Mouse (Mus musculus): ENCODE measurements around the gene Ubqlnl. TPM values are rescaled to one million over a fixed set of nuclear protein-coding genes. Genes with fewer than 3 reads are reported as not detected.

The Ubqlnl gene
- polyA plus RNA-seq (2012; rRNA removed), result not detected in 2 replicates

- no peak for TF ChIP-seq POLR2A (IDR thresholded peaks at IDR 0.05; ENCODE audit: extremely low read depth, insufficient read depth, low read length)
- TF ChIP-seq CTCF (IDR thresholded peaks at IDR 0.05; ENCODE audit: extremely low read depth, insufficient read depth, low read length), result no peak
- no peak within 1 kb of the TSS for H3K27ac ChIP-seq (ENCODE audit: insufficient read depth, low read length)
- no peaks in the 10 kb centered on the region for H3K4me1 ChIP-seq (ENCODE audit: control insufficient read depth, insufficient read depth, low read length)
- H3K4me3 ChIP-seq (ENCODE audit: insufficient read depth, low read length), result no peak within 1 kb of the TSS
These were observed at the start of gene Ubqlnl for GRCm38 (mm10) chr7:104150456-104150855. Gene Ubqlnl, minus strand, starts transcription at chr7:104150556.

- no peaks in the 10 kb centered on the region for H3K4me1 ChIP-seq (ENCODE audit: control insufficient read depth, insufficient read depth, low read length)
- no peak overlapping the region for H3K4me3 ChIP-seq (ENCODE audit: insufficient read depth, low read length)
- no peak overlapping the region for H3K27ac ChIP-seq (ENCODE audit: insufficient read depth, low read length)
- peak; percentile 77 for TF ChIP-seq CTCF (IDR thresholded peaks at IDR 0.05; ENCODE audit: extremely low read depth, insufficient read depth, low read length)
- no peak for TF ChIP-seq POLR2A (IDR thresholded peaks at IDR 0.05; ENCODE audit: extremely low read depth, insufficient read depth, low read length)
These were observed 49.5 kb upstream of the Ubqlnl start for GRCm38 (mm10) chr7:104199822-104200221.

GRCm38 (mm10) chr7:104195885-104196284 is 45.5 kb upstream of the Ubqlnl start, which contains the start of gene Olfr649:
Gene Olfr649, minus strand, starts transcription at chr7:104195985.
- no peak within 1 kb of the TSS for H3K4me3 ChIP-seq (ENCODE audit: insufficient read depth, low read length)
- no peaks in the 10 kb centered on the region for H3K4me1 ChIP-seq (ENCODE audit: control insufficient read depth, insufficient read depth, low read length)
- no peak for TF ChIP-seq CTCF (IDR thresholded peaks at IDR 0.05; ENCODE audit: extremely low read depth, insufficient read depth, low read length)
- no peak for TF ChIP-seq POLR2A (IDR thresholded peaks at IDR 0.05; ENCODE audit: extremely low read depth, insufficient read depth, low read length)
- no peak within 1 kb of the TSS for H3K27ac ChIP-seq (ENCODE audit: insufficient read depth, low read length)

- TF ChIP-seq CTCF (IDR thresholded peaks at IDR 0.05; ENCODE audit: extremely low read depth, insufficient read depth, low read length), result no peak
- no peak for TF ChIP-seq POLR2A (IDR thresholded peaks at IDR 0.05; ENCODE audit: extremely low read depth, insufficient read depth, low read length)
- Histone ChIP-seq H3K27ac (ENCODE audit: insufficient read depth, low read length) (no peak overlapping the region), H3K4me1 (ENCODE audit: control insufficient read depth, insufficient read depth, low read length) (no peaks in the 10 kb centered on the region), H3K4me3 (ENCODE audit: insufficient read depth, low read length) (no peak overlapping the region)
These were observed 40.9 kb upstream of the Ubqlnl start for GRCm38 (mm10) chr7:104191275-104191674.

- TF ChIP-seq CTCF (IDR thresholded peaks at IDR 0.05; ENCODE audit: extremely low read depth, insufficient read depth, low read length) (no peak), POLR2A (IDR thresholded peaks at IDR 0.05; ENCODE audit: extremely low read depth, insufficient read depth, low read length) (no peak)
- no peak within 1 kb of the TSS for H3K4me3 ChIP-seq (ENCODE audit: insufficient read depth, low read length)
- no peaks in the 10 kb centered on the region for H3K4me1 ChIP-seq (ENCODE audit: control insufficient read depth, insufficient read depth, low read length)
- no peak within 1 kb of the TSS for H3K27ac ChIP-seq (ENCODE audit: insufficient read depth, low read length)
These were observed 32.9 kb upstream of the Ubqlnl start, which contains the start of gene Olfr648 for GRCm38 (mm10) chr7:104183292-104183691. Gene Olfr648, minus strand, starts transcription at chr7:104183392.

- no peak overlapping the region for H3K27ac ChIP-seq (ENCODE audit: insufficient read depth, low read length)
- no peaks in the 10 kb centered on the region for H3K4me1 ChIP-seq (ENCODE audit: control insufficient read depth, insufficient read depth, low read length)
- TF ChIP-seq POLR2A (IDR thresholded peaks at IDR 0.05; ENCODE audit: extremely low read depth, insufficient read depth, low read length) (no peak), CTCF (IDR thresholded peaks at IDR 0.05; ENCODE audit: extremely low read depth, insufficient read depth, low read length) (no peak)
- no peak overlapping the region for H3K4me3 ChIP-seq (ENCODE audit: insufficient read depth, low read length)
These were observed 28.7 kb upstream of the Ubqlnl start for GRCm38 (mm10) chr7:104179074-104179473.

- Histone ChIP-seq H3K4me3 (ENCODE audit: insufficient read depth, low read length) (no peak overlapping the region), H3K27ac (ENCODE audit: insufficient read depth, low read length) (no peak overlapping the region), H3K4me1 (ENCODE audit: control insufficient read depth, insufficient read depth, low read length) (no peaks in the 10 kb centered on the region)
- no peak for TF ChIP-seq POLR2A (IDR thresholded peaks at IDR 0.05; ENCODE audit: extremely low read depth, insufficient read depth, low read length)
- TF ChIP-seq CTCF (IDR thresholded peaks at IDR 0.05; ENCODE audit: extremely low read depth, insufficient read depth, low read length), result no peak
These were observed 28.2 kb upstream of the Ubqlnl start for GRCm38 (mm10) chr7:104178422-104179054.

- TF ChIP-seq CTCF (IDR thresholded peaks at IDR 0.05; ENCODE audit: extremely low read depth, insufficient read depth, low read length), result no peak
- no peak for TF ChIP-seq POLR2A (IDR thresholded peaks at IDR 0.05; ENCODE audit: extremely low read depth, insufficient read depth, low read length)
- no peak overlapping the region for H3K27ac ChIP-seq (ENCODE audit: insufficient read depth, low read length)
- H3K4me3 ChIP-seq (ENCODE audit: insufficient read depth, low read length), result no peak overlapping the region
- H3K4me1 ChIP-seq (ENCODE audit: control insufficient read depth, insufficient read depth, low read length), result no peaks in the 10 kb centered on the region
These were observed 24.7 kb upstream of the Ubqlnl start for GRCm38 (mm10) chr7:104175085-104175484.

- H3K4me1 ChIP-seq (ENCODE audit: control insufficient read depth, insufficient read depth, low read length), result no peaks in the 10 kb centered on the region
These were observed 19.4 kb upstream of the Ubqlnl start for GRCm38 (mm10) chr7:104169634-104170204.

GRCm38 (mm10) chr7:104167105-104167504 is 16.7 kb upstream of the Ubqlnl start:
- Histone ChIP-seq H3K4me3 (ENCODE audit: insufficient read depth, low read length) (no peak overlapping the region), H3K27ac (ENCODE audit: insufficient read depth, low read length) (no peak overlapping the region), H3K4me1 (ENCODE audit: control insufficient read depth, insufficient read depth, low read length) (no peaks in the 10 kb centered on the region)
- TF ChIP-seq CTCF (IDR thresholded peaks at IDR 0.05; ENCODE audit: extremely low read depth, insufficient read depth, low read length), result no peak
- no peak for TF ChIP-seq POLR2A (IDR thresholded peaks at IDR 0.05; ENCODE audit: extremely low read depth, insufficient read depth, low read length)

More at GRCm38 (mm10) chr7:104169634-104170204, 19.4 kb upstream of the Ubqlnl start:
- no peak overlapping the region for H3K27ac ChIP-seq (ENCODE audit: insufficient read depth, low read length)
- TF ChIP-seq CTCF (IDR thresholded peaks at IDR 0.05; ENCODE audit: extremely low read depth, insufficient read depth, low read length) (no peak), POLR2A (IDR thresholded peaks at IDR 0.05; ENCODE audit: extremely low read depth, insufficient read depth, low read length) (no peak)
- H3K4me3 ChIP-seq (ENCODE audit: insufficient read depth, low read length), result no peak overlapping the region

Data from cortical plate, adult 2 months (tissue).